Mouse (Mus musculus) kidney, adult 2 months (tissue): ENCODE measurements at regions not wholly inside any gene's neighbourhood (a gene's known extent, or its start where the extent isn't known, plus 50 kb on each side); places are given as distances from the start of the nearest gene placed in this dataset.

ENCODE experiments used
- CTCF ChIP-seq: fragments of 200-500 bp; conservative IDR thresholded peaks from 2 replicates; pipeline ENCODE4 v1.5.1; 2011; ENCODE audit warnings: low read depth, mild to moderate bottlenecking, control low read depth, low read length, moderate library complexity, mixed read lengths; ENCODE audit not compliant: insufficient read depth, insufficient read length
- POLR2A ChIP-seq: fragments of 200-500 bp; IDR thresholded peaks from one replicate; pipeline ENCODE4 v1.6.1; 2011; ENCODE audit warnings: low read depth, low read length, control low read depth

DNA sequence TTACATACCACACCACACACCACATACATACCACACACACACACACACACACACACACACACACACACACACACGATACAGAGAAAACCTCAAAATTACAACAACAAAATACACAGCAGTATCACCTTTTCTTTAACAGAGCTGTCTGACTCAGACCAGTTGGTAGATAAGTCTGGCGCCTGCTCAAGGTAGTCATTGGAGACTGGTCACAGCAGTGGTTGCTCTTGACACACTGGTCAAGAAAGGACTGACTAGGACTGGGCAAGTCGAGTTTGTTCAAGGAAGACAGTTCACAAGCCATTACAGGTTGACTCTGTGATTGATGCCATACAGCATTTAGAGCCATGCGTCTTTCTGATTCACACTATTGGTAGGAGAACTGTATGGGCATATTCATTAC is 78.7 kb upstream of the Klf4 start:
- TF ChIP-seq POLR2A (no peak), CTCF (no peak)
